Mouse (Mus musculus) midbrain, embryonic 16.5 days (tissue): ENCODE measurements at regions not wholly inside any gene's neighbourhood (a gene's known extent, or its start where the extent isn't known, plus 50 kb on each side); places are given as distances from the start of the nearest gene placed in this dataset.
A peak's percentile ranks its signal among the peaks of the same experiment; 100 is the strongest.

Experiments used
- ATAC-seq: fragments of 200-750 bp; cut with Nextera tagmentation; 2 replicates; pipeline ENCODE4 v1.8.0; 2017; ENCODE audit warnings: moderate TSS enrichment
- H3K27ac ChIP-seq: fragments of 300-500 bp; sonication (generic); 2 replicates; pipeline ENCODE4 v1.5.1; 2014; ENCODE audit warnings: mild to moderate bottlenecking, low read length, mixed read lengths
- H3K27me3 ChIP-seq: fragments of 300-500 bp; sonication (generic); 2 replicates; pipeline ENCODE4 v1.6.1; 2014; ENCODE audit warnings: low read depth, low read length, mixed read lengths; ENCODE audit not compliant: control insufficient read depth, insufficient read depth
- H3K36me3 ChIP-seq: fragments of 300-500 bp; sonication (generic); 2 replicates; pipeline ENCODE4 v1.6.1; 2014; ENCODE audit warnings: mild to moderate bottlenecking, low read length, moderate library complexity, mixed read lengths; ENCODE audit not compliant: control insufficient read depth, insufficient read depth
- H3K4me1 ChIP-seq: fragments of 300-500 bp; sonication (generic); 2 replicates; pipeline ENCODE4 v1.6.1; 2014; ENCODE audit warnings: mild to moderate bottlenecking, low read length, mixed read lengths; ENCODE audit not compliant: control insufficient read depth, insufficient read depth
- H3K4me2 ChIP-seq: fragments of 300-500 bp; sonication (generic); 2 replicates; pipeline ENCODE4 v1.6.1; 2014; ENCODE audit warnings: mild to moderate bottlenecking, low read length, mixed read lengths
- H3K4me3 ChIP-seq: fragments of 300-500 bp; sonication (generic); 2 replicates; pipeline ENCODE4 v1.5.1; 2014; ENCODE audit warnings: low read depth, mild to moderate bottlenecking, low read length, moderate library complexity, mixed read lengths
- H3K9ac ChIP-seq: fragments of 300-500 bp; sonication (generic); 2 replicates; pipeline ENCODE4 v1.6.1; 2014; ENCODE audit warnings: low read depth, low read length, mixed read lengths
- H3K9me3 ChIP-seq: fragments of 300-500 bp; sonication (generic); replicated peaks from 2 replicates; pipeline ENCODE4 v1.6.1; 2014; ENCODE audit warnings: mild to moderate bottlenecking, low read length, mixed read lengths; ENCODE audit not compliant: control insufficient read depth, poor library complexity, severe bottlenecking
- WGBS: fragments of 180-500 bp; shearing (Covaris S2); extraction: QIAGEN DNeasy Blood & Tissue Kit; methylation state at CpG from one replicate; pipeline ENCODE4 v1.1.7; 2014; 5-methylcytosine and 5-hydroxymethylcytosine counted together

DNA sequence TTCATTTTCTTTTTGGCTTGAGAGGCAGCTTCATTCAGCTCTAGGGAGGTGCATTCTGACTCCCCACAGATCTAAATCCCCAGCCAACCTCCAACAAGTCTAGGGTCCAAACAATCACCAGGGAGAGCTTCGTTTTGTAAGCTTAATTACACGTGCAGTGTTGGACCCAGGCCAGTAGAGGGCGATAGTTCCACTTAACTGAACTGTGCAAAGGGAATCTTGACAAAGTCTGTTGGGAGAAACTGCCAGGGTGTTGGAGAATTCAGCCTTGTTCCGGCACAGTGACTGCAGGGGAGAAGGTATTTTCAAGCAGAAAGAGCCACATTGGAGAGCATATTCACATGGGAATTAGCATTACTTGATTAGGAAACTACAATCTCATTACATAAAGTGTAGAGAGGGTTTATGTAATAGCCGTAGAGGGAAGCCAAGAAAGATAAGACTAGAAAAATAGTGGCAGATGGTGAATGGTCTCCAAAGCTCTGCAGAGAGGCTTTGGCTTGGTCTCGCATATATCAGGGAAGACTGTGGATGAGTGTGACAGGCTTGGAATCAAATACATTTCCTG, 358.2 kb downstream of the Bmper start:
- Histone ChIP-seq H3K9me3 (no peaks in the 10 kb centered on the region), H3K36me3 (no peaks in the 10 kb centered on the region), H3K4me1 (peaks cover 9% of the 10 kb centered on the region), H3K27me3 (no peaks in the 10 kb centered on the region), H3K4me3 (no peak overlapping the region), H3K27ac (peak overlapping the region; percentile 18; the same call in 1 of the 2 replicates), H3K4me2 (no peak overlapping the region), H3K9ac (no peak overlapping the region)
- peak; percentile 85 for ATAC-seq
- WGBS = 5% methylated on average over 6 of the region's 6 CpGs

DNA sequence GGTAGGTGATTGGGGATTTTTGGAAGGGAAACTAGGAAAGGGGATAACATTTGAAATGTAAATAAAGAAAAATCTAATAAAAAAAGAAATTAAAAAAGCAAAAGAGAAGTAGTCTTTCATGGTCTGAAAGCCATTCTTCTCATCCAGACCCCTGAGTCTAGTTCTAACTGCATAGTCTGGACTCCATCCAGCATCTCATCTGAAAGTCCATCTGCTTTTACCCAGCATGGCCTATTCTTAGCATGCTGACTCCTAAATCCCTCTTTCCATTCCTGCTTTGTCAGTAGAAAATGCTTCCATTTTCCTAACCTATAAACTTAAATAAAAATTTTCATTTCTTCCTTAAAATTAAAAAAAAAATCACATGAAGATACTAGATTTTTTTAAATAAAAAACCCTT, 361.7 kb downstream of the Bmper start:
- ATAC-seq = no peak
- H3K9me3 ChIP-seq = no peaks in the 10 kb centered on the region
- no peaks in the 10 kb centered on the region for H3K27me3 ChIP-seq
- H3K4me1 ChIP-seq = peaks cover 9% of the 10 kb centered on the region
- H3K4me3 ChIP-seq = no peak overlapping the region
- no peak overlapping the region for H3K4me2 ChIP-seq
- H3K36me3 ChIP-seq = no peaks in the 10 kb centered on the region
- H3K9ac ChIP-seq = no peak overlapping the region
- H3K27ac ChIP-seq = no peak overlapping the region

GRCm38 (mm10) chr9:23589024-23589423, 366.1 kb downstream of the Bmper start:
- Histone ChIP-seq H3K36me3 (no peaks in the 10 kb centered on the region), H3K9me3 (no peaks in the 10 kb centered on the region), H3K4me1 (no peaks in the 10 kb centered on the region), H3K4me3 (no peak overlapping the region), H3K4me2 (no peak overlapping the region), H3K9ac (no peak overlapping the region), H3K27ac (no peak overlapping the region), H3K27me3 (no peaks in the 10 kb centered on the region)
- ATAC-seq = no peak
- WGBS = 32% methylated on average over 2 of the region's 2 CpGs

DNA sequence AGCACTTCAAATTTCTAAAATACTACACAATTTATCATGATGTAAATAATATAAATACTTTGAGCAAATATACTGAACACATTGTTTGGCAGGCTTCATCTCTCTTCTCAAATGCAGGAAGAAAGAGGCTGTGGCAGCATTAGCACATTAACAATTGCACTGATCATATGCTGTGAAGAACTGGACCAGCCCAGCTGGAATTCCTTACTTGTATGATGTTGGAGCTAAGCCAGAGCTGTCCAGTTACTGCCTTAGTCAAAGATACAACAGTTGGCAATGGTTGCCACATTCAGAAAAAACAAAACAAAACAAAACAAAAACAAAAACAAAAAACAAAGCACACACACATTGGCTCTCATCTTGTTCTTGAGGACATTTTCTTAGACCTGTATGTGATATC, 369.0 kb downstream of the Bmper start:
- H3K9me3 ChIP-seq = no peaks in the 10 kb centered on the region
- H3K4me3 ChIP-seq = no peak overlapping the region
- no peak overlapping the region for H3K9ac ChIP-seq
- ATAC-seq = no peak
- no peak overlapping the region for H3K27ac ChIP-seq
- H3K27me3 ChIP-seq = no peaks in the 10 kb centered on the region
- no peaks in the 10 kb centered on the region for H3K4me1 ChIP-seq
- H3K36me3 ChIP-seq = no peaks in the 10 kb centered on the region
- H3K4me2 ChIP-seq = no peak overlapping the region

GRCm38 (mm10) chr9:23600623-23601022, 377.7 kb downstream of the Bmper start:
- Histone ChIP-seq H3K27ac (no peak overlapping the region), H3K36me3 (no peaks in the 10 kb centered on the region), H3K4me3 (no peak overlapping the region), H3K9me3 (no peaks in the 10 kb centered on the region), H3K9ac (no peak overlapping the region), H3K4me1 (no peaks in the 10 kb centered on the region), H3K4me2 (no peak overlapping the region), H3K27me3 (no peaks in the 10 kb centered on the region)
- WGBS = 98% methylated on average over 2 of the region's 2 CpGs
- no peak for ATAC-seq
